Mouse (Mus musculus): ENCODE measurements around the gene Ccl21b.
"Not testable (repeated sequence)": the region's sequence is repeated elsewhere in the genome, so short reads cannot be mapped to it uniquely, and the experiment has no call there.

The Ccl21b gene

GRCm38 (mm10) chr4:42255467-42255866, at the start of gene Ccl21b:
TSS of gene Ccl21b (plus strand) at chr4:42255767.
- not testable (repeated sequence) for DNase-seq (ENCODE audit: low spot score)

- DNase-seq (ENCODE audit: low spot score), result not testable (repeated sequence)
Measured at GRCm38 (mm10) chr4:42240339-42240738, 15.2 kb upstream of the Ccl21b start, which contains the start of gene Gm10600. TSS of gene Gm10600 (plus strand) at chr4:42240639.

- DNase-seq (ENCODE audit: low spot score), result not testable (repeated sequence)
Measured at GRCm38 (mm10) chr4:42293967-42294366, 38.4 kb downstream of the Ccl21b start, which contains the start of gene Gm21953. TSS of gene Gm21953 (plus strand) at chr4:42294267.

All from spleen, adult 12 weeks (tissue).